Mouse (Mus musculus) small intestine, adult 2 months (tissue): ENCODE data around the gene Lmtk2.

Experiments used
- CTCF ChIP-seq: fragments of 200-500 bp; IDR thresholded peaks from 2 replicates; pipeline ENCODE4 v1.5.1; 2012; ENCODE audit warnings: low read depth, mild to moderate bottlenecking, control low read depth, inconsistent platforms, low read length, moderate library complexity, mixed read lengths; ENCODE audit not compliant: insufficient replicate concordance, insufficient read length; ENCODE audit errors: extremely low read depth
- POLR2A ChIP-seq: fragments of 200-500 bp; IDR thresholded peaks from 2 replicates; pipeline ENCODE4 v1.6.1; 2012; ENCODE audit warnings: low read depth, mild to moderate bottlenecking, control low read depth, inconsistent platforms, low read length, moderate library complexity

GRCm38 (mm10) chr5:144115628-144115977, 15.4 kb downstream of the Lmtk2 start:
- TF ChIP-seq CTCF (no peak), POLR2A (no peak)
